In genomic region chr11:59947752-59948400, GRCm38 (mm10) we compare ENCODE assay signal across 8 mouse cellular contexts. TPM values are rescaled to one million over a fixed set of nuclear protein-coding genes. Genes with fewer than 3 reads are reported as not detected.
DNase-seq lines count a peak whose midpoint lies in the region; ATAC-seq lines count a peak whose summit lies in the region.

Med9 (plus strand) TSS chr11:59948206.

- H3K27ac ChIP-seq in hindbrain, embryonic 11.5 days (ENCODE audit: low read depth, low read length) = peak within 1 kb of the TSS; percentile 72

- H3K9me3 ChIP-seq in hindbrain, embryonic 11.5 days (ENCODE audit: control insufficient read depth, low read length) = no peaks in the 10 kb centered on the region

- WGBS in hindbrain, embryonic 11.5 days = 1% methylated on average over 43 of the region's 43 CpGs

- DNase-seq in MN1 (ENCODE audit: low spot score) = peak; percentile 96
- DNase-seq in cerebellum, adult 9-10 months = peak; percentile 89
- peak; percentile 89 to 97 for DNase-seq in frontal cortex, adult 2 months (ENCODE audit: extremely low spot score in 1 of 2, low spot score in 1 of 2)
- peak; percentile 98 for DNase-seq in hindbrain, embryonic 11.5 days (ENCODE audit: low spot score)
- peak; percentile 94 to 95 for DNase-seq in layer of hippocampus, postnatal 14 days (ENCODE audit: low spot score in 2 of 2)
- DNase-seq in lung, postnatal 14 days = peak; percentile 93
- peak; percentile 91 for DNase-seq in retina, adult 2 months (ENCODE audit: low read depth, low spot score)
- DNase-seq in thymus, postnatal 36 days = peak; percentile 87 to 91

- peak; percentile 94 for ATAC-seq in hindbrain, embryonic 11.5 days (ENCODE audit: low FRiP score)

- peaks cover 6% of the 10 kb centered on the region for H3K4me1 ChIP-seq in hindbrain, embryonic 11.5 days (replicated peaks; ENCODE audit: control insufficient read depth, insufficient read depth, low read length)

- no peaks in the 10 kb centered on the region for H3K36me3 ChIP-seq in hindbrain, embryonic 11.5 days (ENCODE audit: control insufficient read depth, insufficient read depth, low read length)

- peak within 1 kb of the TSS; percentile 99 for H3K9ac ChIP-seq in hindbrain, embryonic 11.5 days (ENCODE audit: low read depth, low read length)

- H3K4me3 ChIP-seq in hindbrain, embryonic 11.5 days (ENCODE audit: low read depth, low read length) = peak within 1 kb of the TSS; percentile 94

- no peaks in the 10 kb centered on the region for H3K27me3 ChIP-seq in hindbrain, embryonic 11.5 days (ENCODE audit: control insufficient read depth, insufficient read depth, low read length)

- H3K4me2 ChIP-seq in hindbrain, embryonic 11.5 days (replicated peaks; ENCODE audit: low read depth, low read length) = peak within 1 kb of the TSS; percentile 67

RNA-seq across cellular contexts. Expression of gene Med9, which starts in this region (rescaled TPM):
- 43.6 and 44.0 TPM in 2 replicates for polyA plus RNA-seq in frontal cortex, adult 2 months (2012; rRNA removed)
- 40.1 and 44.9 TPM in 2 replicates for polyA plus RNA-seq in hindbrain, embryonic 11.5 days (2014; fragmentation: Nextera tagmentation; extraction: Ambion mirVana)
- total RNA-seq in layer of hippocampus, postnatal 14 days (2021) = 10 to 100 TPM; 30.2 to 31.9 TPM

Comparison
In these comparisons a context has a peak if more than half of its experiments do, and no peak if none do; other contexts are left out.
1. Peak in every context shown above with its lines: DNase-seq, ATAC-seq, H3K4me3 ChIP-seq and H3K27ac ChIP-seq.